Mouse (Mus musculus) midbrain, embryonic 12.5 days (tissue): ENCODE data around the gene Pole3. TPM values are rescaled to one million over a fixed set of nuclear protein-coding genes. Genes with fewer than 3 reads are reported as not detected.

ENCODE experiments used
- ATAC-seq: fragments of 200-750 bp; cut with Nextera tagmentation; 2 replicates; pipeline ENCODE4 v1.8.0; 2017; ENCODE audit warnings: low read depth, moderate TSS enrichment, moderate library complexity; ENCODE audit not compliant: low FRiP score
- H3K27ac ChIP-seq: fragments of 300-500 bp; sonication (generic); replicated peaks from 2 replicates; pipeline ENCODE4 v1.5.1; 2016; ENCODE audit warnings: mild to moderate bottlenecking
- H3K27me3 ChIP-seq: fragments of 300-500 bp; sonication (generic); 2 replicates; pipeline ENCODE4 v1.6.1; 2016; ENCODE audit warnings: mild to moderate bottlenecking
- H3K36me3 ChIP-seq: fragments of 300-500 bp; sonication (generic); 2 replicates; pipeline ENCODE4 v1.6.1; 2016
- H3K4me1 ChIP-seq: fragments of 300-500 bp; sonication (generic); 2 replicates; pipeline ENCODE4 v1.6.1; 2016
- H3K4me2 ChIP-seq: fragments of 300-500 bp; sonication (generic); replicated peaks from 2 replicates; pipeline ENCODE4 v1.6.1; 2016; ENCODE audit warnings: mild to moderate bottlenecking, moderate library complexity
- H3K4me3 ChIP-seq: fragments of 300-500 bp; sonication (generic); 2 replicates; pipeline ENCODE4 v1.5.1; 2016; ENCODE audit warnings: mild to moderate bottlenecking
- H3K9ac ChIP-seq: fragments of 300-500 bp; sonication (generic); replicated peaks from 2 replicates; pipeline ENCODE4 v1.6.1; 2016; ENCODE audit warnings: mild to moderate bottlenecking, moderate library complexity
- H3K9me3 ChIP-seq: fragments of 300-500 bp; sonication (generic); 2 replicates; pipeline ENCODE4 v1.6.1; 2016; ENCODE audit warnings: mild to moderate bottlenecking
- WGBS: fragments of 180-500 bp; shearing (Covaris S2); methylation state at CpG from one replicate; pipeline ENCODE4 v1.1.7; 2016; 5-methylcytosine and 5-hydroxymethylcytosine counted together
- polyA plus RNA-seq: library from polyadenylated mRNA; unstranded; fragments of >200 nt; fragmentation: Nextera tagmentation; extraction: Ambion mirVana; gene quantifications from 2 replicates; pipeline ENCODE4 v1.2.1, GENCODE M21; 2016

Pole3 gene
- polyA plus RNA-seq = 102 and 110 TPM in 2 replicates

- WGBS = under 1% methylated on average over 59 of the region's 59 CpGs
- H3K9me3 ChIP-seq = no peaks in the 10 kb centered on the region
Observed at GRCm38 (mm10) chr4:62524651-62525488, at the start of gene Pole3, which contains the start of gene 4933430I17Rik. TSS of gene Pole3 (minus strand) at chr4:62525068. TSS of gene 4933430I17Rik (plus strand) at chr4:62525369.

GRCm38 (mm10) chr4:62570029-62570428, 45.2 kb upstream of the Pole3 start:
- Histone ChIP-seq H3K4me3 (no peak overlapping the region), H3K9me3 (no peaks in the 10 kb centered on the region), H3K27ac (no peak overlapping the region), H3K27me3 (no peaks in the 10 kb centered on the region), H3K9ac (no peak overlapping the region), H3K4me1 (no peaks in the 10 kb centered on the region), H3K36me3 (no peaks in the 10 kb centered on the region), H3K4me2 (no peak overlapping the region)
- ATAC-seq = no peak
- 80% methylated on average over 5 of the region's 5 CpGs for WGBS

More at GRCm38 (mm10) chr4:62524651-62525488, at the start of gene Pole3, which contains the start of gene 4933430I17Rik:
- Histone ChIP-seq H3K9ac (peak within 1 kb of the TSS; percentile 83), H3K4me1 (peaks cover 12% of the 10 kb centered on the region), H3K36me3 (peaks cover 15% of the 10 kb centered on the region; the same call in 1 of the 2 replicates), H3K4me2 (peak within 1 kb of the TSS; percentile 93), H3K4me3 (peak within 1 kb of the TSS; percentile 72), H3K27ac (peak within 1 kb of the TSS; percentile 93), H3K27me3 (no peaks in the 10 kb centered on the region)
- ATAC-seq = peak; percentile 99

GRCm38 (mm10) chr4:62569603-62570002, 44.7 kb upstream of the Pole3 start:
- no peaks in the 10 kb centered on the region for H3K9me3 ChIP-seq
- ATAC-seq = no peak
- no peak overlapping the region for H3K4me2 ChIP-seq
- 87% methylated on average over 5 of the region's 5 CpGs for WGBS
- H3K4me3 ChIP-seq = no peak overlapping the region
- no peaks in the 10 kb centered on the region for H3K27me3 ChIP-seq
- H3K4me1 ChIP-seq = no peaks in the 10 kb centered on the region
- H3K36me3 ChIP-seq = no peaks in the 10 kb centered on the region
- H3K27ac ChIP-seq = no peak overlapping the region
- H3K9ac ChIP-seq = no peak overlapping the region

DNA sequence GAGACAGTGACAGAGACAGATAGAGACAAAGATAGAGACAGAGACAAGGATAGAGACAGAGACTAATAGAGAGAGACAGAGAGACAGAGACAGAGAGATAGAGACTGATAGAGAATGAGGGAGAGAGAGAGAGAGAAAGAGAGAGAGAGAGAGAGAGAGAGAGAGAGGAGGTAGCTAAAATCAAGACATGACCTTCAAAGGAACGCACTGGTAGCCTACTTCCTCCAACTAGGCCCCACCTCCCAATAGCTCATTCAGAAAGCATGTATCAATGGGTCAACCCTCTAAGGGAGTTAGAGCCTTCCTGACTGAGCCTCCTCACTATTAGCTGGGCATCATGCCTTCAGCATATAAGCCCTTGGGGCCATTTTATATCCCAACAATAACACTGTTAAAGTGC, 43.5 kb upstream of the Pole3 start:
- Histone ChIP-seq H3K27ac (no peak overlapping the region), H3K4me1 (no peaks in the 10 kb centered on the region), H3K4me3 (no peak overlapping the region), H3K27me3 (no peaks in the 10 kb centered on the region), H3K9me3 (no peaks in the 10 kb centered on the region), H3K9ac (no peak overlapping the region), H3K36me3 (no peaks in the 10 kb centered on the region), H3K4me2 (no peak overlapping the region)
- ATAC-seq = no peak
- 91% methylated on average over 1 of the region's 1 CpGs for WGBS

- no peaks in the 10 kb centered on the region for H3K36me3 ChIP-seq
- ATAC-seq = no peak
- WGBS = 93% methylated on average over 6 of the region's 6 CpGs
Observed at GRCm38 (mm10) chr4:62567696-62568095, 42.8 kb upstream of the Pole3 start.

GRCm38 (mm10) chr4:62566530-62566929, 41.7 kb upstream of the Pole3 start:
- no peak overlapping the region for H3K4me2 ChIP-seq
- ATAC-seq = no peak
- WGBS = 90% methylated on average over 4 of the region's 4 CpGs

More at GRCm38 (mm10) chr4:62567696-62568095, 42.8 kb upstream of the Pole3 start:
- no peak overlapping the region for H3K4me2 ChIP-seq
- H3K27ac ChIP-seq = no peak overlapping the region
- no peak overlapping the region for H3K4me3 ChIP-seq
- no peaks in the 10 kb centered on the region for H3K9me3 ChIP-seq
- H3K27me3 ChIP-seq = no peaks in the 10 kb centered on the region
- no peak overlapping the region for H3K9ac ChIP-seq
- H3K4me1 ChIP-seq = no peaks in the 10 kb centered on the region

GRCm38 (mm10) chr4:62562006-62562405, 37.1 kb upstream of the Pole3 start:
- no peaks in the 10 kb centered on the region for H3K9me3 ChIP-seq
- H3K27ac ChIP-seq = no peak overlapping the region
- H3K4me3 ChIP-seq = no peak overlapping the region
- no peak overlapping the region for H3K9ac ChIP-seq
- WGBS = 79% methylated on average over 4 of the region's 4 CpGs
- peaks cover 6% of the 10 kb centered on the region; the same call in 1 of the 2 replicates for H3K4me1 ChIP-seq
- no peak overlapping the region for H3K4me2 ChIP-seq
- no peak for ATAC-seq
- H3K36me3 ChIP-seq = no peaks in the 10 kb centered on the region
- no peaks in the 10 kb centered on the region for H3K27me3 ChIP-seq

More at GRCm38 (mm10) chr4:62566530-62566929, 41.7 kb upstream of the Pole3 start:
- Histone ChIP-seq H3K4me1 (peaks cover 3% of the 10 kb centered on the region; the same call in 1 of the 2 replicates), H3K36me3 (no peaks in the 10 kb centered on the region), H3K27me3 (no peaks in the 10 kb centered on the region), H3K9me3 (no peaks in the 10 kb centered on the region), H3K4me3 (no peak overlapping the region), H3K27ac (no peak overlapping the region), H3K9ac (no peak overlapping the region)

DNA sequence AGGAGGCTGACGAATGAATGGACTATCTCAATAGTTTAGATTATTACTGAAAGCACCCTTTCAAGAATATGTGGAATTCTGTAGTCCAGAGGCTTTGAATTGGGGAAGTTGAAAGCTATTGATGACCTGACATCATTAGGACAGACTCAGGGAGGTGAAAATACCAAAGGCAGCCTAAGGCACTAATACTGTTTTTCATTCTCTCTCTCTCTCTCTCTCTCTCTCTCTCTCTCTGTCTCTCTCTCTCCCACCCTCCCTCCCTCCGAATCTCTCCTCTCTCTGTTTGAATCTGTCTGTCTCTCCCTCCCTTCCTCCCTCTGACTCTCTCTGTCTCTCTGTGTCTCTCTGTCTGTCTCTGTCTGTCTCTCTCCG, 36.7 kb upstream of the Pole3 start:
- no peaks in the 10 kb centered on the region for H3K9me3 ChIP-seq
- no peak overlapping the region for H3K27ac ChIP-seq
- no peaks in the 10 kb centered on the region for H3K36me3 ChIP-seq
- H3K4me2 ChIP-seq = no peak overlapping the region
- peaks cover 6% of the 10 kb centered on the region; the same call in 1 of the 2 replicates for H3K4me1 ChIP-seq
- peak; percentile 28; the same call in 1 of the 2 replicates for ATAC-seq
- H3K4me3 ChIP-seq = no peak overlapping the region
- 53% methylated on average over 3 of the region's 3 CpGs for WGBS
- H3K9ac ChIP-seq = no peak overlapping the region
- no peaks in the 10 kb centered on the region for H3K27me3 ChIP-seq

GRCm38 (mm10) chr4:62560963-62561629, 36.2 kb upstream of the Pole3 start:
- peak; percentile 74 for ATAC-seq
- Histone ChIP-seq H3K27me3 (no peaks in the 10 kb centered on the region), H3K4me3 (no peak overlapping the region), H3K9me3 (no peaks in the 10 kb centered on the region), H3K36me3 (no peaks in the 10 kb centered on the region), H3K4me1 (peaks cover 6% of the 10 kb centered on the region; the same call in 1 of the 2 replicates), H3K4me2 (no peak overlapping the region), H3K27ac (no peak overlapping the region), H3K9ac (no peak overlapping the region)
- 23% methylated on average over 4 of the region's 4 CpGs for WGBS

DNA sequence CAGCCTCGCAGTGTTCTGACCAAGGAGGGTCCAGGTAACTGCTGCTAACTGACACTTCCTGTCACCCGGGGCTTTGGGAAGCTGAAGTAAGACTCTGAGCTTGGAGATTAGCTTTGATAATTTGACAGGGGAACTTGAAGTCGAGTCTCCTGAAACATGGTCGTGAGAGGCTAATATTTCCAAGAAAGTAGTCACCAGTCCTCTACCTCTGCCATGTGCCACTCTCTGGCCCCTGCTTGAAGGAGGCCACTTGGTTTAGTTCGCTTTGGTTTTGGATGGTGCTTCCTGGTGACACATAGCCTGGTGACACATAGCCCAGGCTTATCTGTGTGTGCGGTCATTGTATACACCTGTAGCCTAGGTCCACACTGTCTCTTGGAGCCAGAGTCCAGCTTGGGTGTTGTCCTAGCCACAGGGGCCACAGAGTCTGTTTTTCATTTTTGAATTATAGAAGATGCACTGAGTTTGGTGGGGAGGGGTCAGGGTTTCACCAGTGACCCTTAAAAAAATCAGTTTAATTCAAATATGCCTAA, 35.0 kb upstream of the Pole3 start, which contains the start of gene Rgs3:
Rgs3 (plus strand) TSS at position 51 of the 533 bp plus-strand sequence.
- no peak within 1 kb of the TSS for H3K27ac ChIP-seq
- no peaks in the 10 kb centered on the region for H3K36me3 ChIP-seq
- no peaks in the 10 kb centered on the region for H3K27me3 ChIP-seq
- ATAC-seq = no peak
- H3K9me3 ChIP-seq = no peaks in the 10 kb centered on the region
- peaks cover 6% of the 10 kb centered on the region; the same call in 1 of the 2 replicates for H3K4me1 ChIP-seq
- no peak within 1 kb of the TSS for H3K9ac ChIP-seq
- WGBS = 67% methylated on average over 6 of the region's 6 CpGs
- H3K4me2 ChIP-seq = no peak within 1 kb of the TSS
- H3K4me3 ChIP-seq = no peak within 1 kb of the TSS

DNA sequence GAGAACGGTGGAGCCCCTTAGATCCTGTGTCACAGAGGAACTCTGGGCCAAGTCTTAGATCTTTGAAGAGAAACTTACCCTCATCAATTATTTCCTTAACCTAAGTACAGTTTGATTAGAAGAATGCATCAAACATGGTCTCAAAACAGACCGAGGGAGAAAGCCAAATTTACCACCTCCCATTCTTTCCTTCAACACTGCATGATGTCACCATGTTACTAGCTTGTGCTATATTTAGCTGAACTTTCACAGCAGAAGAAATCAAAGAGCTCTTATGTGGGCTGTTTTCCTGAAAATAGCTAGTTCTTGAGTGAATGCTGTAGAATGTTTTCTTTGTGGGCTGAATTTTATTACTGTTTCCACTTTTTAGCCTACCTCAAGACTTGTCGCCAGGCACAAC, 32.6 kb upstream of the Pole3 start:
- Histone ChIP-seq H3K4me1 (peaks cover 6% of the 10 kb centered on the region; the same call in 1 of the 2 replicates), H3K9ac (no peak overlapping the region)
- WGBS = 86% methylated on average over 3 of the region's 3 CpGs

GRCm38 (mm10) chr4:62551966-62552365, 27.1 kb upstream of the Pole3 start:
- Histone ChIP-seq H3K9me3 (no peaks in the 10 kb centered on the region), H3K9ac (no peak overlapping the region), H3K36me3 (no peaks in the 10 kb centered on the region), H3K4me1 (no peaks in the 10 kb centered on the region), H3K27ac (no peak overlapping the region), H3K4me3 (no peak overlapping the region), H3K4me2 (no peak overlapping the region), H3K27me3 (no peaks in the 10 kb centered on the region)
- no peak for ATAC-seq
- 88% methylated on average over 7 of the region's 7 CpGs for WGBS

More for the DNA sequence above, 32.6 kb upstream of the Pole3 start:
- H3K36me3 ChIP-seq = no peaks in the 10 kb centered on the region
- no peak overlapping the region for H3K4me2 ChIP-seq
- no peaks in the 10 kb centered on the region for H3K9me3 ChIP-seq
- H3K27me3 ChIP-seq = no peaks in the 10 kb centered on the region
- H3K27ac ChIP-seq = no peak overlapping the region
- no peak overlapping the region for H3K4me3 ChIP-seq
- ATAC-seq = no peak
